In genomic region chr11:111545291-111545690, GRCm38 (mm10) we compare ENCODE assay signal across 25 mouse cellular contexts.
DNase-seq lines count a peak whose midpoint lies in the region; ATAC-seq and TF ChIP-seq lines count a peak whose summit lies in the region.
"Had no signal": no experiment of that assay in that cellular context is flagged by ENCODE, and none has a peak within 500 bp of the region (broad histone marks: within the 10 kb centered on the region; RNA-seq: fewer than 3 reads in every experiment).

No protein-coding gene starts in this region.

- no peaks in the 10 kb centered on the region for H3K9me3 ChIP-seq in limb, embryonic 14.5 days (ENCODE audit: control insufficient read depth, low read length)
- no peaks in the 10 kb centered on the region for H3K9me3 ChIP-seq in limb, embryonic 10.5 days (replicated peaks)
- no peaks in the 10 kb centered on the region for H3K9me3 ChIP-seq in lung, postnatal 0 days (ENCODE audit: low read length)
- H3K9me3 ChIP-seq in hindbrain, embryonic 11.5 days (ENCODE audit: control insufficient read depth, low read length): no peaks in the 10 kb centered on the region
- H3K9me3 ChIP-seq: embryonic facial prominence, embryonic 13.5 days; embryonic facial prominence, embryonic 15.5 days; forebrain, embryonic 10.5 days; forebrain, embryonic 12.5 days; G1E had no signal

- TF ChIP-seq CTCF in lung, postnatal 0 days (IDR thresholded peaks at IDR 0.05): no peak

- TF ChIP-seq EP300 in lung, postnatal 0 days (IDR thresholded peaks at IDR 0.05): no peak

- peaks cover 3% of the 10 kb centered on the region; the same call in 1 of the 2 replicates for H3K4me1 ChIP-seq in limb, embryonic 14.5 days (ENCODE audit: control insufficient read depth, insufficient read depth, low read length)
- H3K4me1 ChIP-seq in limb, embryonic 10.5 days: peaks cover 30% of the 10 kb centered on the region
- H3K4me1 ChIP-seq in lung, postnatal 0 days (ENCODE audit: insufficient read depth, low read depth, low read length): no peaks in the 10 kb centered on the region
- no peaks in the 10 kb centered on the region for H3K4me1 ChIP-seq in hindbrain, embryonic 11.5 days (replicated peaks; ENCODE audit: control insufficient read depth, insufficient read depth, low read length)
- H3K4me1 ChIP-seq: embryonic facial prominence, embryonic 13.5 days; embryonic facial prominence, embryonic 15.5 days; forebrain, embryonic 10.5 days; forebrain, embryonic 12.5 days had no signal

- H3K4me2 ChIP-seq in limb, embryonic 14.5 days (replicated peaks; ENCODE audit: low read depth, low read length, severe bottlenecking): no peak overlapping the region
- H3K4me2 ChIP-seq in lung, postnatal 0 days (replicated peaks; ENCODE audit: low read depth, low read length): no peak overlapping the region
- H3K4me2 ChIP-seq in hindbrain, embryonic 11.5 days (replicated peaks; ENCODE audit: low read depth, low read length): no peak overlapping the region
- H3K4me2 ChIP-seq: embryonic facial prominence, embryonic 13.5 days; embryonic facial prominence, embryonic 15.5 days; forebrain, embryonic 12.5 days had no signal

- no peak for TF ChIP-seq POLR2A in limb, embryonic 14.5 days (IDR thresholded peaks at IDR 0.05; ENCODE audit: borderline replicate concordance, extremely low read depth, insufficient read depth, insufficient read length)

- H3K9ac ChIP-seq in limb, embryonic 14.5 days (ENCODE audit: low read depth, low read length, severe bottlenecking): no peak overlapping the region
- no peak overlapping the region for H3K9ac ChIP-seq in lung, postnatal 0 days (replicated peaks; ENCODE audit: low read depth)
- H3K9ac ChIP-seq in hindbrain, embryonic 11.5 days (ENCODE audit: low read depth, low read length): no peak overlapping the region
- H3K9ac ChIP-seq: embryonic facial prominence, embryonic 13.5 days; embryonic facial prominence, embryonic 15.5 days; forebrain, embryonic 12.5 days had no signal

- 54% methylated on average over 4 of the region's 4 CpGs for WGBS in limb, embryonic 14.5 days
- 89% methylated on average over 4 of the region's 4 CpGs for WGBS in limb, embryonic 10.5 days
- WGBS in lung, postnatal 0 days: 64% methylated on average over 4 of the region's 4 CpGs
- 91% methylated on average over 4 of the region's 4 CpGs for WGBS in hindbrain, embryonic 11.5 days

- no peaks in the 10 kb centered on the region for H3K36me3 ChIP-seq in limb, embryonic 14.5 days (ENCODE audit: control insufficient read depth, insufficient read depth, low read length)
- no peaks in the 10 kb centered on the region for H3K36me3 ChIP-seq in limb, embryonic 10.5 days
- H3K36me3 ChIP-seq in lung, postnatal 0 days (ENCODE audit: insufficient read depth, low read length): no peaks in the 10 kb centered on the region
- no peaks in the 10 kb centered on the region for H3K36me3 ChIP-seq in hindbrain, embryonic 11.5 days (ENCODE audit: control insufficient read depth, insufficient read depth, low read length)
- H3K36me3 ChIP-seq: embryonic facial prominence, embryonic 13.5 days; embryonic facial prominence, embryonic 15.5 days; forebrain, embryonic 10.5 days; forebrain, embryonic 12.5 days; G1E had no signal

- no peak overlapping the region for H3K27ac ChIP-seq in limb, embryonic 14.5 days (replicated peaks; ENCODE audit: low read depth, low read length)
- no peak overlapping the region for H3K27ac ChIP-seq in limb, embryonic 10.5 days
- no peak overlapping the region for H3K27ac ChIP-seq in lung, postnatal 0 days (ENCODE audit: low read length)
- no peak overlapping the region for H3K27ac ChIP-seq in hindbrain, embryonic 11.5 days (ENCODE audit: low read depth, low read length)
- H3K27ac ChIP-seq: embryonic facial prominence, embryonic 13.5 days; embryonic facial prominence, embryonic 15.5 days; forebrain, embryonic 10.5 days; forebrain, embryonic 12.5 days had no signal

- H3K27me3 ChIP-seq in limb, embryonic 14.5 days (ENCODE audit: control insufficient read depth, insufficient read depth, low read length): no peaks in the 10 kb centered on the region
- no peaks in the 10 kb centered on the region for H3K27me3 ChIP-seq in limb, embryonic 10.5 days (ENCODE audit: low read depth, poor library complexity, severe bottlenecking)
- no peaks in the 10 kb centered on the region for H3K27me3 ChIP-seq in lung, postnatal 0 days (replicated peaks; ENCODE audit: insufficient read depth, low read length)
- no peaks in the 10 kb centered on the region for H3K27me3 ChIP-seq in hindbrain, embryonic 11.5 days (ENCODE audit: control insufficient read depth, insufficient read depth, low read length)
- H3K27me3 ChIP-seq: CH12.LX; forebrain, embryonic 12.5 days had no signal

- no peak overlapping the region for H3K4me3 ChIP-seq in limb, embryonic 14.5 days (replicated peaks; ENCODE audit: low read length)
- H3K4me3 ChIP-seq in limb, embryonic 10.5 days: no peak overlapping the region
- H3K4me3 ChIP-seq in lung, postnatal 0 days (ENCODE audit: low read depth, low read length): no peak overlapping the region
- H3K4me3 ChIP-seq in hindbrain, embryonic 11.5 days (ENCODE audit: low read depth, low read length): no peak overlapping the region
- H3K4me3 ChIP-seq: embryonic facial prominence, embryonic 13.5 days; embryonic facial prominence, embryonic 15.5 days; erythroblast, embryonic 14.5 days; forebrain, embryonic 10.5 days; forebrain, embryonic 12.5 days had no signal

- ATAC-seq in limb, embryonic 14.5 days (ENCODE audit: low FRiP score, low read depth): no peak
- no peak for ATAC-seq in lung, postnatal 0 days
- ATAC-seq in hindbrain, embryonic 11.5 days (ENCODE audit: low FRiP score): no peak
- ATAC-seq: CD4-positive, CD25-positive, alpha-beta regulatory T cell, adult 4 months; forebrain, embryonic 14.5 days; forebrain, embryonic 16.5 days had no signal

- DNase-seq in limb, embryonic 14.5 days (ENCODE audit: low spot score): peak; percentile 44
- DNase-seq in limb, embryonic 10.5 days (ENCODE audit: low spot score): no peak
- DNase-seq in lung, postnatal 0 days (ENCODE audit: low spot score): peak; percentile 14
- no peak for DNase-seq in lung, postnatal 4 days
- no peak for DNase-seq in hindbrain, embryonic 11.5 days (ENCODE audit: low spot score)
- DNase-seq: adrenal gland, adult 8-10 months; adrenal gland, postnatal 14 days; B cell, adult 2 months; cerebellum, adult 11 months; cerebellum, adult 18-20 months; cerebellum, adult 8-10 months; cerebellum, adult 9-11 months; cerebellum, postnatal 14 days; cerebellum, postnatal 36 days; embryo, embryonic 11 days had no signal

Comparison
In these comparisons a context has a peak if more than half of its experiments do, and no peak if none do; other contexts are left out.
1. DNase-seq: peak in limb, embryonic 14.5 days (single experiment) and lung, postnatal 0 days (single experiment); none in limb, embryonic 10.5 days (single experiment), lung, postnatal 4 days (0 of 2) and hindbrain, embryonic 11.5 days (single experiment).